Mouse (Mus musculus): ENCODE results near the gene Shroom3.

The Shroom3 gene

DNA sequence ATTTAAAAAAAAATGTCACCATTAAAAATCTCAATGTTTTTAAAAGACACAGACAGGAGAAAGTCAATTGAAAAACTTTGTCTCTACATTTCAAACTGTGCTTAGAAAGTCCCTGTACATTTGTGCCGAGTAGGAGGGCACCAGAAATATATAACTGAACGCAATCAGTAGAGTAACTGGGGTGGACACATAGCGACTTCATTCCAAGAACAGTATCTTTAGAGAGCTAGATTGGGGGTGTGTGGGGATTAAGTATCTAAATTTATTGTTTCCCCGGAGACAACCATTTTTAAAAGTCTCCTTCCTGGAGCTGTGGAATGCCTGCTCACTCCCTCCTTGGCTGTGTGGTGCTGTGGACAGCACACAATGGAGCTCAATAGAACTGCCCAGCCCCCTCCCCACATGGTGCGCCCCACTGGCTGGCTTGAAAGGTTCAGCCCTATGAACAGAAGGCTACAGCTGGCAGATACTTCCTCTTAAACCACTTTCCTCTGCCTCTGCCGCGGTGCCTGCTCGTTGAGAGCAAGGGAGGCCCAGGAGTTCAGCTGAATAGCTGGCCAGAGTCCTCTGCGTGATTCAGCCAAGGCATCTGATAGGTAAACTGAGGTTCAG lies 127.8 kb downstream of the Shroom3 start:
- DNase-seq = no peak

DNA sequence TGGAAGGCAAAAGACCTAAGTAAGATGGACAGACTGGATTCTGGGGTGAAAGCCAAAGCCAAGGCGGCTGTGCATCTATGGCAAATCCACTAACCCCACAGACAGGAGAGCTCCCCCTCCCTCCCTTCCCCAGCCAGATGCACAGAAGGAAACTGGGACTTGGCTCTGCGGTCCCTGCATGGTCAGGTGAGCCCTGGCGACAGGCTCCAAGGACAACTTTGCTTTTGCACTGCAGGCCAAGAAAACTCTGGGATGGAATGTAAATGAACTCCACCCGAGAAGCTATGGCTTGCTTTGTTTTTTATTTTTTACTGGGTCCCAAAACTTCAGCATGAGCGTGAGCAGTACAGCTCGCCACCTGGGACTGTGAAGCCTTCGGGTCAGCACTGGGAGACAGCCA lies 128.5 kb downstream of the Shroom3 start:
- peak; percentile 94 for DNase-seq

DNA sequence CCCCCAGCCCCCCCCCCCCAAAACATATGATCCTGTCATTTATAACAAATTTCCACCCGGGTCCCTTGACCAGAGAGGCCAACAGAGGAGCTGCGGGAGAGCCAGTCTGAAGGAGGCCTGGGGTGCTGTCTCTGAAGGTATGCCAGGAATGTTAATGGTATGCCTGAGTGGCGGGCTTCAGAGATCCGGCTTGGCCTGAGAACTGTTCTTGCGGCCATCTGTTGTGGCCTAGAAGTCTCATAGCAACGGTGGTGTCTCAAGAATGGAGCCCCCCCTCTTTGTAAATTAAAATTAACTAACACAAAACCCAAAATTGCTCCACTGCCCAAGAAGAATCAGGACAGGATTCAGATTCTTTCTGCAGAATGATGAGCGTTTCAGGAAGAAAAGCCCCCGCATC lies 129.7 kb downstream of the Shroom3 start:
- DNase-seq = peak; percentile 93

DNA sequence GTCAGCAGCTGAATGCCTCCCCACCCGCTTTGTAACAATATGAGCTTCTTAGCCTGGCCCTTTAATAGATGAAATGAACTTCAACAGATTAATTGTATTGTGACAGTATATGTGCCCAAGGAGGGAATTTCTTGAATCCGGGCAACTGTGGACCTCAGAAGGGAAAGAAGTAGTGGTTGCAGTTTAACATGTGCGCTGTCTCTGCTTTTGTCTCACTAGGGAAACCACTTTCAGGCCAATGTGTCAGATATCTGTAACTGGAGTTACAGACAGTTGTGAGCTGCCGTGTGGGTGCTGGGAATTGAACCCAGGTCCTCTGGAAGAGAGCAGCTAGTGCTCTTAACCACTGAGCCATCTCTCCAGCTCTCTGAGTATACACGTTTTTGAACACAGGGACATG lies 130.3 kb downstream of the Shroom3 start:
- peak; percentile 62 for DNase-seq

DNA sequence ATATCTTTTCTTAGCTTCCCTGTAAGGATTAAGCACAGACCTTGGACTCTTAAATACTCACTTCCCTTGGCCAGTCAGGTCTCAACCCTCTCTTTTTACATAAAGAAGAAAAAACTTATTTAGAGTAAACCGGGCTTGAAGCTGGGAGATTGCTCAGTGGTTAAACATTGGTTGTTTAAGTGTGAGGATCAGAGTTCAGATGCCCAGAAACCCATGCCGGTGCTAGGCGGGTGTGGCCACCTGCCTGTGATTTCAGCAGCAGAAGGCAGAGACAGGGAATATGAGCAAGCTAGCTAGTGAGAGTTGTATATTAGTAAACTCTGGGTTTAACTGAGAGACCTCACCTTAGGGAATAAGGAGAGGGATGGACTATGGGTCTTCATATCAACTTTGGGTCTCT lies 131.4 kb downstream of the Shroom3 start:
- no peak for DNase-seq

DNA sequence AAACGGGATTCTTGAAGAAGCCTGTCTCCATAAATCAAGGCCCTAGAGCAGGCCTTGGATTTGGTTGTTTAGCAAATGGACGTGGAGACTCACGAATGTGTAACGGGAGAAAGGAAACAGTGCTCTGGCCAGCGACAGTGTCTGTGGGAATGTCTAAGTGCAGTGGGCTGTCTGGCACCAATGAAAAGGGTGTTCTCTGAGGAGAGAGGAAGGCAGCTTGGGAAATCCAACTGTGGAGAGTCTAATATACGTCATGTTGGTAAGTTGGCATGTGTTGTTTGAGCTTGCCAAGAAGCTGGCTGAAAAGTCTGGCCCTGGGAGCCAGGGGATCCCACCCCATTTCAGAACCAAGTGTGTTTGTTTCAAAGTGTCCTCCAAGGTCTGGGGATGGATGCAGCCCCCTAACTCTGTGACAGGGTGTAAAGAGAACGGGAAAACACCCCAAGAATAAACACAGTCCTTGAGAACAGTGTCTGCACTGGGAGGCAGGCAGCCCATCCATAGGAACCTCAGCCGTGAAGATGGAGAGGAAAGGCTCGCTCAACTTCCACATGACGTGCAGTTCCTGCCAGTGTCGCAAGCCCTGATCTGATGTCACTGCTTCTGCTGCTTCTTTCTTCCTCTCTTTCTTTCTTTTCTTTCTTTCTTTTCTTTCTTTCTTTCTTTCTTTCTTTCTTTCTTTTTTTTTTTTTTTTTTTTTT lies 134.0 kb downstream of the Shroom3 start:
- peak; percentile 77 for DNase-seq

DNA sequence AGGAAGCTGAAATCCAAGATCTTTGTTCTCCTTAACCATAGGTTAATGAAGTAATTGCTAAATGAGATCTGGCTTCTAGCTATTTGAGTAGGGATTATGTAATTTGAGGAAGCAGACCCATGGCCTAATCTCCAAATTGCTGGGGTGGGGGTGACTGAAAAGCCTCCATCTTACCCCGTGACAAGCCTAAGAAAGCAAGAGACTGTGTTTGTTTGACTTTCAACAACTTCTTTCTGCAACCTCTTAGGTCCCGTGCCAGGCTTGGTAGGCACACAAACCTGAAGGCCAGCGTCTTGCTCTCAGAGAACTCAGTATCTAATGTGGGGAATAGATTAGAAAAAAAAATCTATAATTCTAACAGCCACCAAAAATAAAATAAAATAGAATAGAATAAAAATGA lies 138.1 kb downstream of the Shroom3 start:
- DNase-seq = no peak

DNA sequence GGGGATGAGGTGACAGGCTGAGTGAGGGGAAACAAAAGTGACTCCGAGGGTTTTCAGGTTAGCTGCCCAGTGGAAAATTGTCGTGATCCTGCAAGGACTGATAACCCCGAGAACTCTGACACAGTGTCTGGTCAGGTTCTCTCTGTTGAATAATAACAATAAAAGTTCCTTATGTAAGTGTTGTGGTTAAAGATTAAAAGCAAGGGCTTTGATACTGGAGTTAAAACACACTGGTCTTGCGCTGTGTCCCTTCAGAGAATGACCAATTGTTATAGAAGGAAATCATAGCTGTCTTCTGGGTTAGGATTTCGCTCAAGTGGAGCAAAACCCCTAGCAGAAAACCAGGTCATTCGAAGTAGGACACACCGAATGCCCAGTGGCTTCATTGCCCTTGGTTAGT lies 140.3 kb downstream of the Shroom3 start:
- DNase-seq = no peak

DNA sequence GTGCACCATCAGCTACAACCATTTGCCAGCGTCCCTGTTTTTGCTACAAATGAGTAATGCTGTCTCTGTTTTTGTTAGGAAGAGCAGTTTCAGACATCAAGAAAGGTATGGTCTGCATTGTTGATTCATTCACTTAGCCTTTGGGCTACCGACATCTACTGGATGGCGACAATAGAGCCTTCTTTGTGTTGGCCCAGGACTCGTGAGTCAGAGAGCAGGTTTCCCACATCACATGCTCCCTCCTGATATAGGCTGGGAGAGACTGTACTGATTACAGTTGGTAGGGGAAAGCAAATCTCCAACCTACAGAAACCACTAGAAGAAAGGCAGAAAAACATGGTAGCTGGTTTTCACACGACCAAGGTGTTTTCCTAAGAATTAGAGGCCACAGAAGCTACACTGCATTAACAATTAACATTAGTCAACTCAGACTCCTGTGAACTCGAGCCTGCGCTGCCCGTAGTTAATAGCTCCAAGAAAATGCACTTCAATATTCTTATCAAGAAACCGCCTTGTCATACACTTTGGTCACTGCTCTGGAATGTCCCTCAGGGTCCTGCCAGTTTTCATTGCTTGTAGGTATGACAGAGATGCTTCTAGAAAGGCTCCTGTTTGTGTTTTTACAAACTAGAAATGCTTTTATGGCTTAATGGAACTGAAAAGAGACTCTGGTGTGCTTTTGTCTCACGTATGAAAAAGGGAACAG lies 141.2 kb downstream of the Shroom3 start:
- no peak for DNase-seq

DNA sequence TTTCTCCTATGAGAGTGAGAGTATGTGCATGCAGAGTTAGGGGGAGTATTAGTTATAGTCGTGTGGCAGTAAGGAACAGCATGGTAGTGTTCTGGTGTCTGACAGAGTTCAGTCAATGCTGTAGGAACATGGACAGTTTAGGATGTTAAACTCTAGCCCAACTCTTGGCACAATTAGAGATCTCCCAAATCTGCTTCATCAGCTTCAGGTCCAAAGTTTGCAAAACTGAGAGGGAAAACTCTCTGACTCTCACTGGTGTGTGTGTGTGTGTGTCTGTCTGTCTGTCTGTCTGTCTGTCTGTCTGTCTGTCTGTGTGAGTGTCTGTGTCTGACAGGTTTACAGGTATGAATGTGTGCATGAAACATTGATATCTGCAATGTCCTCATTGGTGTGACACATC lies 147.2 kb downstream of the Shroom3 start:
- no peak for DNase-seq

DNA sequence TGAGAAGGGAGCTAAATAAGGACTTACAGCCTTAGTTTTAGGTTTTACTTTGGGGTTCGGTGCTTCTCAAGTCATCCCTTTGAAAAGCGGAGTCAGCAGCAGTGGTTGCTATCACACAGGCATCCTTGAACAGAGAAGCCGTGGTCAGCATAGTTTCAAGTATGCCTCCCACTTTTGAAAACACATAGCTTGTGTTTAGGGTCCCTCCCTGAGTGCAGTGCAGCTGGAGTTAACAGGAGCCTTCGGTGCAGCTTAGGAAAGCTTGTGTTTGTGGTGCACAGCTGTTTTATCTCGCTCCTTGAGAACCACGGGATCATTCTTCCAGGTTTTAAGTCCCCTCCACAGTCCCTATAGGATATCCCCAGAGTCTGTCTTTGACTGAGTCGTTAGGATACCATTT lies 151.3 kb downstream of the Shroom3 start:
- DNase-seq = no peak

DNA sequence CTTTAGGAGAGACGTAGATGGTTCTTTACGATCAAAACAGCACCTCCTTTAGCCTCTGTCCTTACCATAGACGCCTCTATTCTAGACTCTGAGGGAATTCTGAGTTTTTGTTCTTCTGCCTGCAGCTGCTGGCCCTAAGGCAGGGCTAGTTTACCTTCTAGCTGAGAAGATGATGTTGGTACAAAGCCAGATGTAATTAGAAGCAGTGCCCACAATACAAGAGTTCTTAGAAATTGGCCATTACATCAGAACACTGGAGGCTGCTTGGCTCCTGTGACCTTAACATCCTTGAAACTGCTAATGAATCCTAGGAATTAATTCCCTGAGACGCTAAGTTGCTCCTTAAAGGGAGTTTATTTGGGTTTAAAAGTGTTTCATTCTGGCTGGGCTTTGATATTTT lies 154.1 kb downstream of the Shroom3 start:
- DNase-seq = no peak

DNA sequence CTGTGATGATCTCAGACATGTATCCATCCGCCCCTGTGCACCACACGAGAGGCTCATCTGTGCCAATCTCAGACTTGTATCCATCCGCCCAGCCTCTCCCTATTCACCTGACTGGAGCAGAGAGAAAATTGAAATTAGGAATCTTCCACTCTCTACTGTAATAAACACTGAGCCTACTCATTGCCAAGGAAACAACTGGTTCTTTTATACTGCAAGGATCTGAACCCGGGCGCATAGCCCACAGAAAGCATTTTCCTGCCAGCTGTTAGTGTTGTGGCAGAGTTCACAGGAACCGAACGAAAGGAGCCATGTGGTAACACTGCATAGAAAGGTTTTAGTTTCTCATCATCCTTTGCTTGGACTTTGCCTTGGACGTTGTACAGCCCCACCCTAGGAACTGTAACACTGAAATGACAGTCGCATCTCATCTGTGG lies 155.1 kb downstream of the Shroom3 start:
- DNase-seq = no peak

DNA sequence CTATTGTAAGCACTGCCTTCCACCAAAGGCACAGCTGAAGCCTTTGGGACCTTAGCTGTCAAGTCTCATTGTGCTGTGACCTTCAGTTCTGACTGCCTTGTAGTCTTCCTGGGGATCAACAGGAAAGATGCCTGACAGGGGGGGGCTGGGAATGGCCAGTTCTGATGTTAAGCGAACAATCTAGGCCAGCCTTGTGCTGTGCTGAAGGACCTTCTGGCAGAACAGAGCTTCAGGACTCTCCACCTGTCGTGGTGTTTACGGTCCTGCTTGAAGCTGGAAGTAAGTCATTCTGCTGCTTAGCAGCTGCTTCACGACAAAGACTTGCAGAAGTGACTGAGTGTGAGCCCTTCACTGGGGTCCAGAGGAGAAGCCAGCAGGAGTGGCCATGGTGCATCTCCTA lies 156.1 kb downstream of the Shroom3 start:
- DNase-seq = no peak

DNA sequence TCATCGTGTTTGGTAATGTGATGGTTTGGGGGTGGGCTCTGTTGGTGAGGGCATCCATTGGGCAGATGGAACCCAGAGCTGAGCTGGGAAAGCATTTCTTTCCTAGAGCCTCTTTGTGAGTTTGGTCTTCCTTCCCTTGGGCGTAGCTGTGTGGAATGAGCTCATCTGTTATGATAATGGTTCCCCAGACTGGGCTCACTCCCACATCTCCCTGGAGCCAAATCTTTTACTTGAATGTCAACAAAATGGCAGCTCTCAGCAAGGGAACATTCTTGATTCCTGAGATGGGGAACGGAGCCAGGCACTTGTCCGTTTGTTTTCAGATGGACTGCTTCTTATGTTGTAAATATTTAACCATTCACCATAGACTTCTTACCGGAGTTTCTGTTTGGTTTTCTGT lies 158.2 kb downstream of the Shroom3 start:
- peak; percentile 93 for DNase-seq

DNA sequence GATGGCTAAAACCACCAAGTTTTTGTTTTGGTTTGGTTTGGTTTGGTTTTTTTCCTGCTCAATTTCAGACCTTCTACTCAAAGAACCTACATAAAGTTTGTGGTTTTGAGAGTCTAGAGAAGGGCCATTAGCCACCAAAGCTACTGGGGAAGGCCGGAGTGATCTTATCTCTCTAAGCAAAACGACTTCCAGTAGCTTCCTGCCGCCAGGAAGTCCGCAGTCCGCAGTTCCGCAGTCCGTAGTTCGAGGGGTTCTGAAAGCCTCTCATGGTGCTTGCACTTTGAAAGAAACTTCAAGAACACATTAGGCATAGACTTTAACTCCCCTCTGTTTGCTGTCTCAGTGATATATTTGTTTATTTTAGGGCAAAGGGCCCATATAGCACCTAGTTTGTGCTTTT lies 159.2 kb downstream of the Shroom3 start:
- DNase-seq = no peak

DNA sequence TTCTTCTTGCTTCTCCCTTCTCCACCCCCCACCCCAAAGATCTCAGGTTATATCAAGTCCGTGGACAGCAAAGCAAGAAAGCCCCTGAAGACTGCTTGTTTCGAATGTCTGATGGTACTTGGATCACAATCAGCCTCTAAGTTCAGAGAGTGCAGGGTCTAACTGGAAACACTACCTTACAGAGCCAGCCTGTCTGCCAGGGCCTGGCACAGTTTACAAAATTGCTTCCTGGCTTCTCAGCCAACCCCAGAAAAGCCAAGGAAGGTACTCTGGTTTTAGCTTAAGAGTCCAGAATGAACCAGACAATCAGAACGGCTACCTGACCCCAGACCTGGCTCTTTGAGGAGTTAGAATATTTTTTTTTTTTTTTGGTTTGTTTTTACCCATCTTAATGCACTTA lies 159.6 kb downstream of the Shroom3 start:
- DNase-seq = no peak

DNA sequence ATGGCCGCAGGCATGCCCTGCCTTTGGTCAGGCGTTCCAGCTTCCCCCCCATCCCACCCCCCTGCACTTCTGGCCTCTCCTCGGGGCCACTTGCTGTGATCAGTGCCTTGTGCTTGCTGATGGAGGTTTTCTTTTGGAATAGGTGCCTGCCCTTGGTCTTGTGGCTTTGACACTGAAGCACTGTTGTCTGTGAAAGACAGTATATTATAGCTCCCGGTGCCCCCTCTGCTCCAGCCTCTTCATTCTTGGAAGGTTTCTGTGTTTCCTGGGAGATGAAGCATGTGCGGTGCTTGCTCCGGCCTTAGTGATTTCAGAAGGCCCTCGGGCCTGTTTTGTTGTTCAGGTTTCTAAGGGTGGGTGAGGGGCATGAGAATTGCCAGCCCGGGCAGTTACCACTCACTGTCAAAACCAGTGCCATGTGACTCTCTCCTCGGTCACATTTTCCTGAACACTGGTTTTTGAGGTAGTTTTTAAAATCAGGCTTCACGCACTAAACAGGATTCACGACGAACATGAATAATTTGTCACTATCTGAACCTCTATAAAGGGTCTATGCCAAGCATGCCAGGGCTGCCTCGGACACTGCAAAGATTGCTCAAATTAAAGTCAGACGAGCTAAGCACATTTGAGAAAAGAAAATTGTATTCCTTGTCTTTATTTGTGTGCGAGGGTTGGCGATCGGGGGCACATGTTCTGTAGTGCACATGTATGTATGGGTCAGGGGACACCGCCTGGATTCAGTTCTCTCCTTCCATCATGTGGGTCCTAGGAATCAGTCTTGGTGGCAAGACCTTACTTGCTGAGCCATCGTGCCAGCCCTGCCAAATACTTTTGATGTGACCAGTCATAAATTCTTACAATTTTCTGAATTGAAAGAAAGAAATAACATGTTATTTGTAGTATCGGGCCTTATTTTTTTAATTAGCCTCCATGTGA lies 160.9 kb downstream of the Shroom3 start:
- no peak for DNase-seq

DNA sequence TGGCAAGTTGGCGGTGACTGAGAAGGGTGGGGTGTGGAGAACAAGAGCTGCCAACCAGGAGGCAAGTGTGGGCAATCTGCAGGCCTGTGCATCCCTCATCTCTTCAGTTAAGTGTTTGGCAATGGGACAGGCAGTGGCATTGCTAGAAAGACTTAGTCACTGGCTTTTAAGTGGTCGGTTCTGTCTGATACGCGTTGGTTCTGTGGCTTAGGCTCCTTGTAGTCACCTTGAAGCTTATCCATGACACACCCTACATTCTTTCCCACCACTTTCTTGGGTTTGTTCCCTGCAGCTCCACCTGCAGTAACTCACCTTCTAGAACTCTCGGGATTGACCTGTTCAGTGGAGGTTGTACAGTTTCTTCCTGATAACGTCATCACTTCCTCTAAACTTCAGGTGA lies 166.5 kb downstream of the Shroom3 start:
- no peak for DNase-seq

DNA sequence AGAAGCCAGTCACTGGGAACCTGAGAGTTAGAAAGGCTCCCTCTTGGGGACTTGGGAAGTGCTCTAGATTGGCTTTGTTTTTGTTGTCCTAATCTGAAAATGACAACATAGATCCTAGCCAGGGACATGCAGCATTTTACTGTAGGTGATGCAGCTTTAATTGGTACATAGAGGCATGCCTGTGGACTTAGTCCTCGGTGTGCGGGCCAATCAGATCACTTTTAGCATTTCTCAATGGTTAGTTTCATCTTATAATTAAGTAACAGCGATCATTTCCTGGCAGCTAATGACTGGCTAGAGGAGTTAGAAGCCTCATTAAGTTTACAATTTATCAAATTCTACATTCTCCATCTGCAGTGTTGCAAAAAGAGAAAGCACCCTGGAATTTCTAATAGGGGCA lies 167.7 kb downstream of the Shroom3 start:
- no peak for DNase-seq

DNA sequence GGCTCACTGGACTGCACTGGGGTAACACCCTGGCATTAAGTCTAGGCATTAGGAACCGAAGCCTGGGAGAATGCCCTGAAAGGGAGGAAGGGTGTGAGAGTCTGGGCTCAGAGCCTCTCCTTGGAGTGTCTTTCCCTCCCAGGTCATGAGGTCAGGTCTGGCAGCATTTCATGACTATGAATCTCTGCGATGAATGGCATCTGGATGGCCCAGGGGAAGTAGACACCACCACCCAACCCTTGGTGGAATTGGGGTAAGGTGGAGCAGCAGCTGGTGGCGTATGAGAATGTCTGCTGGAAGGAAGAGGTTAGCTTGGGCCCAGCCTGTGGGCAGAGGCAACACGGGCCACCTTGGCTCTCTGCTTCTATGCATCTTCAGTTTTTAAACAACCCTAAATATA lies 171.7 kb downstream of the Shroom3 start:
- peak; percentile 92 for DNase-seq

DNA sequence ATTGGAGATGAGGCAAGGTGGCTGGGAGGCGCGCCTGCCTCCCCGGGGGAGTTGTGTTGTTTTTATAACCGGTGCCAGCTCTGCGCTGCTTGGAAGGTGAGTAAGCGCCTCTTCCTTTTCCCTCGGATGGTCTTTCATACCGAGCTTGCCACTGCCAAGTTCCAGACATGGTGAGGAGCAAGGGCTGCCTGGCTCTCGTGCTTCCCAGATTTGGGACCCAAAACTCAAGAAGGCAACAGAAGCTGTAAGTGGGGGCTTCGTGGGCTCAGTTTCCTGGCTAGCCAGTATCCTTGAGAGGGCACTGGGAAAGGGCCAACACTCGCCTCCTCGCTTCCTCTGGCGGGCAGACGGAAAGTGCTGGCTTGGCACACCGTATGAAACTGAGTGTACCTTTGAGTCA lies 173.1 kb downstream of the Shroom3 start:
- DNase-seq = peak; percentile 94

DNA sequence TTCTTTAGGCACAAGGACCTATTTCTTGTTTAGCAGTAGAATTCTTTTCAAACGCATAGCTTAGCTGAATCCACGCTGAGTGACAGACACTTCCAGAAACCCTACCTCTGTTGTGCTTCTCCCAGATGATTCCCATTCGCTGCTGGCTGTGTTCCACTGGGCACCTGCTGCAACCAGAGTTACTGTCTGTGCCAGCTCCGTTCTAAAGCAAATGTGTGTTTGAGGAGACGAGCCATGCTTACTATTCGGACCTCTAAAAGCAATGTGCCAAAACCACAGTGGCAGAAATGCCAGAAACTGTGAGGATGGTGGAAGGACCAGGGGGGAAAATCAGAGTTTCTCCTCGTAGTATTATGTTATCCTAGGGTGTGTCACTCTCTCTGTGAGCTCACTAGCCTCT lies 173.9 kb downstream of the Shroom3 start:
- no peak for DNase-seq
